Mouse (Mus musculus): ENCODE measurements around the gene Psma6.

Gene Psma6

GRCm38 (mm10) chr12:55465401-55465983 lies 81.5 kb downstream of the Psma6 start:
- DNase-seq = no peak

- no peak for DNase-seq
These were observed 82.2 kb downstream of the Psma6 start for GRCm38 (mm10) chr12:55466088-55466701.

- no peak for DNase-seq
These were observed 82.8 kb downstream of the Psma6 start for GRCm38 (mm10) chr12:55466816-55467215.

GRCm38 (mm10) chr12:55467331-55468180 lies 83.5 kb downstream of the Psma6 start:
- no peak for DNase-seq
